Mouse (Mus musculus) liver, postnatal 0 days (tissue): Measurements from ENCODE around the gene Usp30.

Source experiments
- CTCF ChIP-seq: sonication (generic); IDR thresholded peaks from 2 replicates; pipeline ENCODE4 v1.5.1; 2016; ENCODE audit warnings: antibody characterized with exemption, low read depth
- EP300 ChIP-seq: IDR thresholded peaks from 2 replicates; pipeline ENCODE4 v1.6.1; 2016; ENCODE audit warnings: antibody characterized with exemption, low read depth, mild to moderate bottlenecking

GRCm38 (mm10) chr5:114131521-114131840, 66.2 kb downstream of the Usp30 start:
- no peak for TF ChIP-seq CTCF
- TF ChIP-seq EP300 = no peak
